Mouse (Mus musculus): Measurements from ENCODE around the gene Zfp282.
A peak's percentile ranks its signal among the peaks of the same experiment; 100 is the strongest.

Gene Zfp282

DNA sequence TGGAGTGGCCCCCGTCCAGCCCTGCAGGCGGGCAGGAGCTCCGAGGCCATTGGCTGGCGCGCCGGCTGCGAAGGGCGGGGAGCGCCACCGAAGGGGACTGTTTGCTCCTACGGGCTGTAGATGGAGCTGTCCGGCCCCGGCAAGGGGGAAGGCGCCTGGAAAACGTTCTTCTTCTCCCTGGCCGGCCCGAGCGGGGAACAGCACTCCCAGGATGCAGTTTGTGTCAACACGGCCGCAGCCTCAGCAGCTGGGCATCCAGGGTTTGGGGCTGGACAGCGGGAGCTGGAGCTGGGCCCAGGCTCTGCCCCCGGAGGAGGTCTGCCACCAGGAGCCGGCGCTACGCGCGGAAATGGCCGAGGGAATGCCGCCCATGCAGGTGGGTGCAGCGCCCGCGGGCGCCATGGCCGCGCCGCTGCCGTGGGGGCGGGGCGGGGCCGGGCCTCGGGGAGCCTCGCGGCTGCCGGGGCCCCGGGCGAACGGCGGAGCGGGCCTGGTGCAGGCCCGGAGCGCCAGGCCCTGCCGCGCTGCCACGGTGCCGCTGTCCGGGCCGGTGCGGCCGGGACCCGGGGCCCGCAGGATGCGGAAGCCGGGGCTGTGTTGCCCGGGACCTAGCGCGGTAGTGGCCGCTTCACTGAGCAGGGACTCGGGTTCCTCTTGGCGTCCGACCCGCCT, 593 bp downstream of the Zfp282 start:
- no peaks in the 10 kb centered on the region for H3K27me3 ChIP-seq (ENCODE audit: control insufficient read depth, insufficient read depth, low read length, poor library complexity, severe bottlenecking)

DNA sequence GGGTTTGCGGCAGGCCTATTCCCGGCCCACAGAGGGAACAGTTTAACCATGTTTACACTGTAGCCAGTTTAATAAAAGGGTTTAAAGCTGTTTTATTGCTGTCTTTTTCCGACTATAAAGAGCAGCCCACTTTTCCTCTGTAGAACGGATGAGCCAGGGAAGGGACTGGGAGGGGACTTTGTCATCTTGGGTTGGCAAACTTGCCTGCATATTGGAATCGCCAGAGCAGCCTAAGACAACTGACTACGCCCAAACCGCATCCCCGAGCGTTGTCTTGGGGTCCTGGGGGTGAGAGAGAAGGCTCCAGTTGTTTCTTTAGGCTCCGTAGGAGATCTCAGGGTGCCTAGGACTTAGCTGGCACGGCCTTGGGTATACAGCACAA, 1.1 kb downstream of the Zfp282 start:
- Histone ChIP-seq H3K36me3 (ENCODE audit: control insufficient read depth, insufficient read depth, low read length, poor library complexity, severe bottlenecking) (no peaks in the 10 kb centered on the region), H3K27me3 (ENCODE audit: control insufficient read depth, insufficient read depth, low read length, poor library complexity, severe bottlenecking) (no peaks in the 10 kb centered on the region)
- no peak for DNase-seq (ENCODE audit: low read depth, low spot score)

More for the DNA sequence above, 593 bp downstream of the Zfp282 start:
- no peaks in the 10 kb centered on the region for H3K36me3 ChIP-seq (ENCODE audit: control insufficient read depth, insufficient read depth, low read length, poor library complexity, severe bottlenecking)
- DNase-seq (ENCODE audit: low read depth, low spot score), result peak; percentile 76

DNA sequence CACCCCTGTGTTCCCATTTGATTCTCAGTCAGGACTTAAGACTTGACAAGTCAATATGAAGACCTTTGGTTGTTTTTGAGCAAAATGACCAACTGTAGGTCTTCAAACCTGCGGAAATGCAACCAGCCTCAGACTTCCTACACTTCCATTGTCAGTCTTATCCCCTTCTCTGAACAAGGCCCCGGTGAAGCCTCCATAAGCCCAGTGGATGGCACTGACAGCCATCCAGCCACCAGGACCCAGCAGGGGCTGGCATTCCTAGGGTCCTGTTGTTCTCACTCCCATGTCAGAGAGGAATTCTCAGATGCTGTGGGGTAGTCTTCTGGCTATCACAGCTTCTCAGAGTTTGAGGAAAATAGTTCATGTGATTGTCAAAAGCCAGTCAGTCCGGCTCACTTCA, 1.6 kb downstream of the Zfp282 start:
- peak; percentile 8 for DNase-seq (ENCODE audit: low read depth, low spot score)
- Histone ChIP-seq H3K27me3 (ENCODE audit: control insufficient read depth, insufficient read depth, low read length, poor library complexity, severe bottlenecking) (no peaks in the 10 kb centered on the region), H3K36me3 (ENCODE audit: control insufficient read depth, insufficient read depth, low read length, poor library complexity, severe bottlenecking) (no peaks in the 10 kb centered on the region; the same call in 1 of the 2 replicates)

DNA sequence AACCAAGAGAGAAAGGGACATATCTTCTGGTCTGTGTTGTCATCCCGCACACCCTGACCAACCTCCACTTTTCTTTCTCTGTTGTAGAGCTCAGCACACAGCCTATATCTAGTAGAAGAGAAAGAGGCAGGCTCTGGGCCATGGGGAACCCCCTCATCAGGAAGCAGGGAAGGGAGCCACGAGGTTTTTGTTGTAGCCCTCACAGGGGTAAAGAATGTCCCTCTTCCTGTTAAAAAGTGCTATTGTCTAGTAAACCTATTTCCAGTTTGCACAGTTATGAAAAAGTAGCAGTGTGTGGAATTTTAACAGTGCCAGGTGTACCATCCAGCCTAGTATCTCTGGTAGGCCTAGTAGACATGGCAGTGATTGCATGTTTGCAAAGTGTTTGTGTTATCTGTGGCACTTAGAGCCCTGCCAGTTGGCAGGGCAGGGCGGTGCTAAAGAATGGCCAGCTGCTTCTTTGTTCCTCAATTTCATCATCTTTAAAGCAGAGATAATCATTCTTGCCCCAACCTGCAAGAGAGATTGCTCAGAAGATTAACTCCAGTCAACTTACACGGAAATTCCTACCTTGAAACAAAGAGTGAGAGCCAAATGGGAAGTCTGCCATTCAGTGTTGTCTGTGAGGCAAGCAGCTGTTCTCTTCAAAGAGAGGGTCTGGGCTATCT, 2.2 kb downstream of the Zfp282 start:
- Histone ChIP-seq H3K36me3 (ENCODE audit: control insufficient read depth, insufficient read depth, low read length, poor library complexity, severe bottlenecking) (peaks cover 3% of the 10 kb centered on the region; the same call in 1 of the 2 replicates), H3K27me3 (ENCODE audit: control insufficient read depth, insufficient read depth, low read length, poor library complexity, severe bottlenecking) (no peaks in the 10 kb centered on the region)
- no peak for DNase-seq (ENCODE audit: low read depth, low spot score)

DNA sequence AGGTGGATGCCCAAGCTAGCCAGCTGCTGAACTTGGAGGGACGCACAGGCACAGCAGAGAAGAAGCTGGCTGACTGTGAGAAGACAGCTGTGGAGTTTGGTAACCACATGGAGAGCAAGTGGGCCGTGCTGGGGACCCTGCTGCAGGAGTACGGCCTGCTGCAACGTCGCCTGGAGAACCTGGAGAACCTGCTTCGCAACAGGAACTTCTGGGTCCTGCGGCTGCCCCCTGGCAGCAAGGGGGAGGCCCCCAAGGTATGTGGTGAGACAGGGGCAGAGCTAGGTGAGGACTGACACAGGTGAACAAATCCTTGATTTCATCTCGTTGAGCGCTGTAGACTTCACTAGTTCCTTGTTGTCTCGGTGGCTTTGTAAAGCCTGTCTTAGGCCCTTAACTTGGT, 3.2 kb downstream of the Zfp282 start:
- Histone ChIP-seq H3K27me3 (ENCODE audit: control insufficient read depth, insufficient read depth, low read length, poor library complexity, severe bottlenecking) (no peaks in the 10 kb centered on the region), H3K36me3 (ENCODE audit: control insufficient read depth, insufficient read depth, low read length, poor library complexity, severe bottlenecking) (peaks cover 3% of the 10 kb centered on the region; the same call in 1 of the 2 replicates)
- no peak for DNase-seq (ENCODE audit: low read depth, low spot score)

DNA sequence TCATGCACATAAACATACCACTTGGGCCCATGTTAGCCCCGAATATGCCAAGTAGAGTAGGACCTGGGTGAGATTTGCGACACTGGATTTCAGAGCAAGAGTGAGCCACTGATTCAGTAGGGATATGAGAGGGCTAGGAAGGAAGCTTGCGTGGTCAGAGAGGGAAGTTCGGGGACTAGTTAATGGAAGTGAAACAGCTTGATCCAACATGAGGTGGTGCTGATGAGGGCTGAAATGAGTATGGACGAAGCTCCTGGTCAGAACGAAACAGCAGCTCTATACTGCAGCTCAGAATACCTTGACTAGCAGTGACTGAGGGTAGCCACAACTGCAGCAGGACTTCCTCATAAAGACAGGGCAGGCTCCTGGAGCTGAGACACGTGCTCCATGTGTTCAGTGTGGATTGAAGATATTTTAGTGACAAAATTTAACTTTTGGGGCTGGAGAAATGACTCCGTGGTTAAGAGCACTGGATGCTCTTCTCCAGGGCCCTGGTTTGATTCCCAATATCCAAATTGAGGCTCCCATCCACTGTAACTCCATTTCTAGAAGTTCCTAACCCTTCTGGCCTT, 11.9 kb downstream of the Zfp282 start:
- DNase-seq (ENCODE audit: low read depth, low spot score), result no peak
- Histone ChIP-seq H3K36me3 (ENCODE audit: control insufficient read depth, insufficient read depth, low read length, poor library complexity, severe bottlenecking) (peaks cover 10% of the 10 kb centered on the region), H3K27me3 (ENCODE audit: control insufficient read depth, insufficient read depth, low read length, poor library complexity, severe bottlenecking) (no peaks in the 10 kb centered on the region)

DNA sequence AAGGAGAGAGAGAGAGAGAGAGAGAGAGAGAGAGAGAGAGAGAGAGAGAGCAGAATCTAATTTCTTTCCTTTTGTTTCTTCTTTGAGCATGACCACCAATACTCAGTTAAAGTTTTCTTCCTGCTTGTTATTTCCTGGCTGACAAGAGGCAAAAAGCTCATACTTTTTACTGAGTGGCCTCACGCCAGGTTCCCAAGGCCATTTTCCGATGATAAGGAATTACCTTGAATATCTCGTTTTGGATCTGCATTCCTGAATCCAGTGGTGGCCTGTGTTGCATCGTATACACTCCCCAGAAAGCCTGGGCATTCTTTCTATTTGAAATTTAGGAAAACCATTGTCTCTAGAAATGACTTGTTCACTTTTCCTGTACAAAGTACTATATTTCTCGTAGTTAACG, 22.4 kb downstream of the Zfp282 start:
- H3K36me3 ChIP-seq (ENCODE audit: control insufficient read depth, insufficient read depth, low read length, poor library complexity, severe bottlenecking), result peaks cover 10% of the 10 kb centered on the region; the same call in 1 of the 2 replicates
- no peak for DNase-seq (ENCODE audit: low read depth, low spot score)
- no peaks in the 10 kb centered on the region for H3K27me3 ChIP-seq (ENCODE audit: control insufficient read depth, insufficient read depth, low read length, poor library complexity, severe bottlenecking)

DNA sequence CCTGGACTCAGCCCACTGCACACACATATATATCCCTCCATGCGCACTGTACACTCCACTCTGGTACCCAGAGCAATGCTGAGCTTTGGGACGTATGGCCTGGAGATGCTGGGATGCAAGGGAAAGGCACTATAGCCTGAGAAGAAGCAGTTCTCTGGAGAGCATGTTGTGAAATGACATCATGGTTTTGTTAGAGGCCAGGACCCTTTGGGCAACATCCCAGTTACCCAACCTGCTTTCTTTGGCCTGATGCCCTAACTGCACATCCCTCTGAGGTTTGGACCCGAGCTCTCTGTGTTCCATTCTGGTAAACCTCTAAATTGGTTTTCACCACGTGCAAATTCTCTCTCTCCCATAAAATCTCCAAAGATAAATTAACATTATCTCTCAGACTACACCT, 26.6 kb downstream of the Zfp282 start:
- Histone ChIP-seq H3K36me3 (ENCODE audit: control insufficient read depth, insufficient read depth, low read length, poor library complexity, severe bottlenecking) (peaks cover 10% of the 10 kb centered on the region; the same call in 1 of the 2 replicates), H3K27me3 (ENCODE audit: control insufficient read depth, insufficient read depth, low read length, poor library complexity, severe bottlenecking) (no peaks in the 10 kb centered on the region)
- DNase-seq (ENCODE audit: low read depth, low spot score), result no peak

DNA sequence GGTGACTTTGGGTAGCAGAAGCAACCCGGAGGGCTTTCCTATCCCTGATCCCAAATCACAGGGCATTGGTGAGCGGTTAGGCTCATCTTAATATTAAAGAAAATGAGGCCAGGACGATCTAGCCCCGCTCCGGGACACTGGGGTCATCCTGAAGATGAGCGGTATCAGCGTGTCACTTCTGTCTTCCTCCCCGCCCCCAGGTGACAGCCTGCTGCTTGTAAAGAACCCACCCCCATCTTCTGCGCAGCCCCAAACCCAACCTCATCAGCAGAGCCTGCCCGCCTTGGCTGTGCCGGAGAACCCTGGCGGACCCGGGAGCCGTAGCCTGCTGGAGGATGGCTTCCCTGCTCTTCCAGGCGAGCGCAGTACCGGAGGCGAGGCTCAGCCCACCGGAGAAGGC, 27.4 kb downstream of the Zfp282 start:
- Histone ChIP-seq H3K27me3 (ENCODE audit: control insufficient read depth, insufficient read depth, low read length, poor library complexity, severe bottlenecking) (no peaks in the 10 kb centered on the region), H3K36me3 (ENCODE audit: control insufficient read depth, insufficient read depth, low read length, poor library complexity, severe bottlenecking) (peaks cover 8% of the 10 kb centered on the region; the same call in 1 of the 2 replicates)
- DNase-seq (ENCODE audit: low read depth, low spot score), result no peak

DNA sequence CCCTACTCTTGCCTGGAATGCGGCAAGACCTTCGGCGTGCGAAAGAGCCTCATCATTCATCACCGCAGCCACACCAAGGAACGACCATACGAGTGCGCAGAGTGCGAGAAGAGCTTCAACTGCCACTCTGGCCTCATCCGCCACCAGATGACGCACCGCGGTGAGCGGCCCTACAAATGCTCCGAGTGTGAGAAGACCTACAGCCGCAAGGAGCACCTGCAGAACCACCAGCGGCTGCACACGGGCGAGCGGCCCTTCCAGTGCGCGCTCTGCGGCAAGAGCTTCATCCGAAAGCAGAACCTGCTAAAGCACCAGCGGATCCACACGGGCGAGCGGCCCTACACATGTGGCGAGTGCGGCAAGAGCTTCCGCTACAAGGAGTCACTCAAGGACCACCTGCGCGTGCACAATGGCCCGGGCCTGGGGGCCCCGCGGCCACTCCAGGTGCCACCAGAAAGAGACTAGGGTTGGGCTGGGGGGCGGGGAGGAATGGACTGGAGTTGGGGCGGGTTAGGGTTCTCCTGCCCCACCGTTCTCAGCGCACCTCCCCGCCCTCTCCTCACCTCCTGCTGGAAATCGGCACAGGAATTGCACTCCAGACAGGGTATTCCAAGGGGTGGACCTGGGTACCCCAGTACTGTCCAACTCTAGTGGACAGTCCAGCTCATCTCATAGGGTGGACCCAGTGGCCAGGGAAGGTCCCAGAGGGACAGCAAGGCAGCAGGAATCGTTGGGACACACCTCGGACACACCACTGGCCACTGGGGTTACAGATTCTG, 28.1 kb downstream of the Zfp282 start:
- no peak for DNase-seq (ENCODE audit: low read depth, low spot score)
- no peaks in the 10 kb centered on the region for H3K27me3 ChIP-seq (ENCODE audit: control insufficient read depth, insufficient read depth, low read length, poor library complexity, severe bottlenecking)
- H3K36me3 ChIP-seq (ENCODE audit: control insufficient read depth, insufficient read depth, low read length, poor library complexity, severe bottlenecking), result peaks cover 8% of the 10 kb centered on the region; the same call in 1 of the 2 replicates

DNA sequence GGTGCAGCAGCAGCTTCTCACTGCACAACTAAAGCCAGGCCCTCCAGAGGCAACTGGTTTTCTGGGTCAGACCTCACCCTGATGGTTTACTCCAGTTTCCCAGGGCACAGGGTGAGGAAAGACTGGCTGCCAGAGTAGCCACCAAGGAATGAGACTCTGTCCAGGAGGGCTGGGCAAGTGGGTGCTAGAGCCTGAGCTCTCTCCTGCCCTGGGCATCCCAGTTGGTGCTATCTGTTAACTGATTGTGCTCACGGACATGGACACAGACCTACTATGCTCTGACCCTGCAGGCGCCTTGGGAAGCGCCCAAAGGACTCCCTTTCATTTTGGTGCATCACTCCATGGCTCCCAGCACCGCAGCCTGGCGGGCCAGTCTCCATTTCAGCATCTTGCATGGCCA, 29.3 kb downstream of the Zfp282 start:
- Histone ChIP-seq H3K36me3 (ENCODE audit: control insufficient read depth, insufficient read depth, low read length, poor library complexity, severe bottlenecking) (peaks cover 4% of the 10 kb centered on the region; the same call in 1 of the 2 replicates), H3K27me3 (ENCODE audit: control insufficient read depth, insufficient read depth, low read length, poor library complexity, severe bottlenecking) (no peaks in the 10 kb centered on the region)
- DNase-seq (ENCODE audit: low read depth, low spot score), result no peak

DNA sequence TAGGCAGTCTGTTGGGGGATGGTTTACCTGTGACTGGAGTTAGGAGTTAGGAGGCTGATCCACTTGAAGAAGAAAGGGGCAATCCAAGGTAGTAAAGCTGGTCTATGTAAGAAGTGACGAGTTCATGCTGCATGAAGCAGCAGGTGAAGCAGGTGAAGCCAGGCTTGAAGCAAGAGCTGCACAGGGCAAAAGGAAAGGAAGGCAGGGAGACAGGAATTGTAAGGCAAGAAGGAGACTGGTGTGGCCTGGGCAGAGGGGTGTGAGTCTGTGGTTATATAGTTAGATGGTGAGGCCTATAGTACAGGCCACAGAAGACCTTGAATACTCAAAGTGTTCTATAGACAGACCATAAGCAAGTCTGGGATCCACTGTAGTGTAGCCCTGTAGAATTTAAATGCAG, 32.0 kb downstream of the Zfp282 start:
- Histone ChIP-seq H3K36me3 (ENCODE audit: control insufficient read depth, insufficient read depth, low read length, poor library complexity, severe bottlenecking) (peaks cover 4% of the 10 kb centered on the region; the same call in 1 of the 2 replicates), H3K27me3 (ENCODE audit: control insufficient read depth, insufficient read depth, low read length, poor library complexity, severe bottlenecking) (no peaks in the 10 kb centered on the region)
- DNase-seq (ENCODE audit: low read depth, low spot score), result no peak

DNA sequence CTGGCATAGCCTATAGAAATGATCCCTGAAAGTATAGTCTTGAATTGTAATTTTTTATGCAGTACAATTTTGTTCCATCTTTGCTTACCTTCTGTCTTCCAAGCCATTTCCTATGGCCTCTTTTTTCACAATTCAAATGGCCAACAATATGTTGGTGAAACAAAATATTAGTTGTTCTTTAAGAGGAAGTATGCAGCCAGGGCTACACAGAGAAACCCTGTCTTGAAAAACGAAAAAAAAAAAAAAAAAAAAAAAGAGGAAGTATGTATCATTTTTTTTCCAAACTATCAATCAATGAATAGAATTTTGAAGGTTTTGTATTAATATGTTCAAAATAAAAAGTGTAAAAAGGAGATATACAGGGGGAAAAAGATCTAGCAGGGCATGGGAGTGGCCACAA, 34.6 kb downstream of the Zfp282 start:
- Histone ChIP-seq H3K27me3 (ENCODE audit: control insufficient read depth, insufficient read depth, low read length, poor library complexity, severe bottlenecking) (no peaks in the 10 kb centered on the region), H3K36me3 (ENCODE audit: control insufficient read depth, insufficient read depth, low read length, poor library complexity, severe bottlenecking) (peaks cover 2% of the 10 kb centered on the region; the same call in 1 of the 2 replicates)
- DNase-seq (ENCODE audit: low read depth, low spot score), result peak; percentile 11

DNA sequence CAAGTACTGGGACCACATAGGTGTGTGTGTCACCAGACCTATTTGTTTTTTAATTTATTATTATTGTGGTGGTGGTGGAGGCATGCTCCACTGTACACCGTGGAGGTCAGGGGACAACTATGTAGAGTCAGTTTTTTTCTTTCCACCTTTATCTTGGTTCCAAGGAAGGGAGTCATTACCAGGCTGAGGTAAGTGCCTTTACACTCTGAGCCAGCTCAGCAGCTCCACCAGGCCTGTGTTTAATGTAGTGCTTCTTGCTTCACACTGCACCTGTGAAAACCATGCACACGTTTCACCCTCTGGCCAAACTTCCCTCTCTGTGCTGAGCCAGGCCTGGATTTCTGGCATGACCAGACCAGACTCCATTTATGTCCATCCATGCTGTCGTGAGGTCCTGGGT, 36.0 kb downstream of the Zfp282 start:
- H3K27me3 ChIP-seq (ENCODE audit: control insufficient read depth, insufficient read depth, low read length, poor library complexity, severe bottlenecking), result no peaks in the 10 kb centered on the region
- no peak for DNase-seq (ENCODE audit: low read depth, low spot score)
- no peaks in the 10 kb centered on the region for H3K36me3 ChIP-seq (ENCODE audit: control insufficient read depth, insufficient read depth, low read length, poor library complexity, severe bottlenecking)

DNA sequence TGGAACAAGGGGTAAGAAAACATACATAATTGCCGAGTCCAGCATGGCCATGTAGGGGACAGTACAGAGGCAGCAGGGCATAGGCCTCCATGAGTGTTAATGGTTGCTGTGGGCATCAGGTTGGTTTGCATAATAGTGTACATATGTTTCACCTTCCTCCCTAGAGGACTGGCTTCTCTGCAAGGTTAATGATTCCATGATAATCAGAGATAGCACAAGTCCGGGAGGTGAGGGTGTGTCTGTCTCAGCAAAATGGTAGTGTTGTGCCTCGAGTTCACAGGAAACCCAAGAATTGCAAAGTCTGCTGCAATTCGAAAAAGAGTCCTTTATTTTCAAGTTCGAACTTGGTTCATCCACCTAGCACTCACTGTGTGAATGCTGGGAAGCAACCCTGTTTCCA, 40.0 kb downstream of the Zfp282 start:
- no peaks in the 10 kb centered on the region for H3K36me3 ChIP-seq (ENCODE audit: control insufficient read depth, insufficient read depth, low read length, poor library complexity, severe bottlenecking)
- no peak for DNase-seq (ENCODE audit: low read depth, low spot score)

More for the DNA sequence above, 40.0 kb downstream of the Zfp282 start:
- no peaks in the 10 kb centered on the region for H3K27me3 ChIP-seq (ENCODE audit: control insufficient read depth, insufficient read depth, low read length, poor library complexity, severe bottlenecking)

Data from splenic B cell, adult 2 months (primary cell).